Mouse (Mus musculus): ENCODE results near the gene Ppp1r3e. TPM values are rescaled to one million over a fixed set of nuclear protein-coding genes. Genes with fewer than 3 reads are reported as not detected.

The Ppp1r3e gene
- total RNA-seq, 2 experiments from 2014 or later = 36.7 to 40.0 TPM

- DNase-seq (ENCODE audit: low spot score in 2 of 2) = peak; percentile 75 to 81
Observed at GRCm38 (mm10) chr14:54883154-54884021, 6.0 kb upstream of the Ppp1r3e start, which contains the start of the genes Bcl2l2 and Gm20521. TSS of gene Bcl2l2 (plus strand) at chr14:54883377. TSS of gene Gm20521 (plus strand) at chr14:54883441.

- peak; percentile 85 to 92 for DNase-seq (ENCODE audit: low spot score in 2 of 2)
Observed at GRCm38 (mm10) chr14:54876539-54877047, 757 bp downstream of the Ppp1r3e start.

- DNase-seq (ENCODE audit: low spot score in 2 of 2) = no peak
Observed at GRCm38 (mm10) chr14:54875844-54876538, 1.4 kb downstream of the Ppp1r3e start.

GRCm38 (mm10) chr14:54874165-54874564 lies 3.2 kb downstream of the Ppp1r3e start:
- DNase-seq (ENCODE audit: low spot score in 2 of 2) = no peak

- DNase-seq (ENCODE audit: low spot score in 2 of 2) = no peak
Observed at GRCm38 (mm10) chr14:54870861-54871260, 6.5 kb downstream of the Ppp1r3e start, which contains the start of gene Homez. TSS of gene Homez (minus strand) at chr14:54870961.

GRCm38 (mm10) chr14:54868026-54868425 lies 9.3 kb downstream of the Ppp1r3e start:
- DNase-seq (ENCODE audit: low spot score in 2 of 2) = no peak

GRCm38 (mm10) chr14:54866936-54867335 lies 10.4 kb downstream of the Ppp1r3e start:
- DNase-seq (ENCODE audit: low spot score in 2 of 2) = no peak

- DNase-seq (ENCODE audit: low spot score in 2 of 2) = no peak
Observed at GRCm38 (mm10) chr14:54866268-54866667, 11.1 kb downstream of the Ppp1r3e start.

- DNase-seq (ENCODE audit: low spot score in 2 of 2) = no peak
Observed at GRCm38 (mm10) chr14:54865626-54866025, 11.7 kb downstream of the Ppp1r3e start.

- no peak for DNase-seq (ENCODE audit: low spot score in 2 of 2)
Observed at GRCm38 (mm10) chr14:54864313-54865036, 12.9 kb downstream of the Ppp1r3e start.

- peak; percentile 88 to 93 for DNase-seq (ENCODE audit: low spot score in 2 of 2)
Observed at GRCm38 (mm10) chr14:54863501-54864312, 13.6 kb downstream of the Ppp1r3e start.

- DNase-seq (ENCODE audit: low spot score in 2 of 2) = peak; percentile 62 to 70
Observed at GRCm38 (mm10) chr14:54860511-54860910, 16.8 kb downstream of the Ppp1r3e start.

- peak in 1 of 2 experiments; percentile 28 for DNase-seq (ENCODE audit: low spot score in 2 of 2)
Observed at GRCm38 (mm10) chr14:54857891-54858290, 19.5 kb downstream of the Ppp1r3e start.

GRCm38 (mm10) chr14:54856703-54857102 lies 20.6 kb downstream of the Ppp1r3e start:
- DNase-seq (ENCODE audit: low spot score in 2 of 2) = no peak

- no peak for DNase-seq (ENCODE audit: low spot score in 2 of 2)
Observed at GRCm38 (mm10) chr14:54855726-54856125, 21.6 kb downstream of the Ppp1r3e start.

GRCm38 (mm10) chr14:54843461-54843860 lies 33.9 kb downstream of the Ppp1r3e start:
- DNase-seq (ENCODE audit: low spot score in 2 of 2) = no peak

- DNase-seq (ENCODE audit: low spot score in 2 of 2) = no peak
Observed at GRCm38 (mm10) chr14:54823716-54824115, 53.6 kb downstream of the Ppp1r3e start.

Measured in layer of hippocampus, postnatal 10 days (tissue).